Mouse (Mus musculus) gonadal fat pad, adult 2 months (tissue): ENCODE measurements around the gene Dnajc12. TPM values are rescaled to one million over a fixed set of nuclear protein-coding genes. Genes with fewer than 3 reads are reported as not detected.
"Not testable (repeated sequence)": the region's sequence is repeated elsewhere in the genome, so short reads cannot be mapped to it uniquely, and the experiment has no call there.

ENCODE experiments used
- DNase-seq: peaks from one replicate; pipeline ENCODE4 v3.0.0-alpha.2; 2012; ENCODE audit warnings: low read depth
- polyA plus RNA-seq: library from polyadenylated mRNA; depleted of rRNA; stranded (reverse); fragments of >200 nt; gene quantifications from 2 replicates; pipeline ENCODE4 v1.2.3, GENCODE M21; 2012; rRNA removed

Gene Dnajc12
- polyA plus RNA-seq = 2.3 and 2.8 TPM in 2 replicates

DNA sequence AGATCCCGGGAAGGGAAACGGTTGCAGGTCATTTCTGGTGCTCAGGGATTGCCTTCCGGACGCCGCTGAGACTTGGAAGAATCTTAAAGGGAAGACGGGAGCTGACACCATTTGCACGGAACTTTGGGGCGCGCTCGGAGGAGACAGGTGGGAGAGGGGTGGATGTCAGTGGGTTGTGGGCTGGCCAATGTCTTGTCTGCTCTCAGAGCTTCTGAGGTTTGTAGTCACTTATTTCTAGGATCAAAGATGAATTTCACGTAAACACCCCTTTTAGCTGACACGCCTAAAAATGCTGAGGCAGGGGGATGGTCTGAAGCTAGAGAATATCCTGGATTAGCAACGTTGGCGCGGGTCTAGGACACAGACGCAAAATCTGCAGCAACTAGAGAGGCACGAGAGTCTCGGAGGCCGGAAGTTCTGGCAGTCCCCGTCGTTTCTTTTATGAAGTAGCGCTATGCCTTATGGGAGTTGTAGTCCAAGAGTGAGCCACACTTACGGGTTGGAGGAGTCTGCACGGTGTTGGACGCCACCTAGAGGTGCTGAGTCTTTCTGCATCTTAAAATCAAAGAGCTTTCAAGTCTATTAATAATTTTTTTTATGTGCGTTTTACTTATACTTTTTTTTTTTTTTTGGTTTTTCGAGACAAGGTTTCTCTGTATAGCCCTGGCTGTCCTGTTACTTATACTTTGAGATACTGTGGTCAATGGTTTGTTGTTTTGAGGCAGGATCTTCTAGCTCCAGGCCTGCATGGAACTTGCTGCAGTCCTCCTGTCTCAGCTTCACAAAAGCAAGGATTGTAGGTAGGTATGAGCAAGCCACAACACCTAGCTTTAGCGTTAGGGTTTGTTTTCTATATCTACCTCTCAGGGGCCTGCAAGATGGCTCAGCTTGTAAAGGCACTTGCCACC lies at the start of gene Dnajc12:
Gene Dnajc12 (plus strand): TSS at position 72 of the 908 bp plus-strand sequence.
- peak; percentile 82 for DNase-seq

- DNase-seq = no peak
These were observed 45.3 kb upstream of the Dnajc12 start for GRCm38 (mm10) chr10:63336901-63337300.

- no peak for DNase-seq
These were observed 44.9 kb upstream of the Dnajc12 start for GRCm38 (mm10) chr10:63337326-63337725.

DNA sequence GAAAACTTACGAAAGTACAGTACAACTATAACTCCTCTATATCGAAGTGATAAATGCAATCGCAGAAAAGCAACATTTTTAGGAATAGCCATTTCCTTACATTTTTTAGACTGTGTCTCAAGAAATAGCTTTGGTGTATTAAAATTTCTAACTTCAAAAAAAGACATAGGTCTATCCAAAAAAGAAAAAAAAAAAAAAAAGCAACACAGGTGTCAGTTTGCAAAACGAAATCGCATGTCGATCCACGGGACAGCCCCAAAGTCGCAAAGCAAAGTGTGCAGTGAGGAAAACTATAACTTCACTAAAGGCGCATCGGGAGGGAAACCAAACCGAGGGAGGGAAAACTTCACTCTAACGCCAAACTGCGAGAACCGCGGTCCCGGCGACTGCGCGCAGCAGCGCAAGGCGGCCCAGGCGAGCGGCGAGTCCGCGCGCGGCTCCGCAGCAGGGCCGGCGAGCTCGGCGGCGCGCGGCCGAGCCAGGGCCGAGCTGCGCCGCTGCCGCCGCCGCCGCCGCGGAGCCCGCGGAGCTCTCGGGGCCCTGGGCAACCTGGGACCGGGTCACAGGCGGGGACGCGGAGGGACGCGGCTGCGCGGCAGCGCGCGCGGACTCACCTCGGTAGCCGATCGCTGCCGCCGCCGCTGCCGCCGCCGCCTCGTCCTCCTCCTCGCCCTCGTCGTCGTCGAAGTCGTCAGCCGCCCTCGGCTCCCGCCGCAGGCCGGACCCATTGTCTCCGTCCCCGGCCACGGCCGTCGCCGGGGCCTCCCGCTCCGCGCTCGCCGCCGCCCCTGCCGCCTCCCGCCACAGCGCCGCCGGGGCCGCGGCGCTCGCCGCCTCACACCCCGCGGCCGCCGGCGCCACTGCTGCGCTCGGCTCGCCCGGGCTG lies 44.0 kb upstream of the Dnajc12 start:
- no peak for DNase-seq

DNA sequence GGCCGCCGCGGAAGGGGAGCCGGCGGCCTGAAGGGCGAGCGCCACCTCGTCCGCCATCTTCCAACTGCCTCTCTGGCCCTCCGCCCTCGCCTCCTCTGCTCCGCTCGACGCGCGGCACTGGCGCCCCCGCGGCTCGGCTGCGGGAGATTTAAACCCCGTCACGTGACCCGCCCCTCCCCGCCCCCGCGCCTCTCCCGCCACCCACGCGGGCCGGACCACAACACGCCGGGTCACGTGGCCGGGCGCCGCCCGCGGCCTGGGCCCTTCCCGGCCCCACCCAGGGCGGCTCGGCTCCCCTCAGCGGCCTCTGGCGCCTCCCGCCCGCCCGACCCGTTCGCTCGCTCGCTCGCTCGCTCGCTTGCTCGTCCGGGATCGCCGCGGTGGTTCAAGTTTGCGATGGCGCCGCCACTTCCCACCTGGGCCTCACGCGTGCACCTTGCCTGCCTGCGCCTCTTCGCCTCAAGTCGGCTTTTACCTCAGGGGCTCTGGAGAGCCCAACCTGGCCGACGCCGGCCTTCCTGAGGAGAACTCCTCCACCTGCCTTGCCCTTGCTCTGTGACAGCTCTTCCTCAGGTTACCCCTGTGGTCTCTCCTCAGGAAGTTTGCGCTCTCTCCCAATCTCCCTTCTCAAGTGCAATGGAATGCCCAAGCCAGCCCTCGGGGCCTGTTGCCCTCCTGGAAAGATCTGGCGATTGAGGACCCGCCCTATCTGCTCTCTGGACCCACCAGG lies 43.2 kb upstream of the Dnajc12 start:
- no peak for DNase-seq

GRCm38 (mm10) chr10:63341351-63341750 lies 40.9 kb upstream of the Dnajc12 start:
- DNase-seq = no peak

DNA sequence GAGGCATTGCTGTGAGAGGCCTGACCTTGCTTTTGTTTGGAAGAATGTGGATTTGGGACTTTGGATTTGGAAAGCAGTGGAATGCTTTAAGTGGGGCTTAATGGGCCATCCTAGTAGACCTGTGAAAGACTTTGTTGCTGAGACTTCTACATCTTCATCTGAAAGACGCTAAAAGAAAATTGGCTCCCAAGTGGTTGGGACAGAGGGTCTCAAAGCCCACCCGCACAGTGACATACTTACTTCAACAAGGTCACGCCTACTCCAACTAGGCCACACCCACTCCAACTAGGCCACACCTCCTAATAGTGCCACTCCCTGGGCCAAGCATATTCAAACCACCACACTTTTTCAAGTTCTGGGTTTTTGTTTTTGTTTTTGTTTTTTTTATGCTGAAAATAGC lies 37.5 kb upstream of the Dnajc12 start:
- DNase-seq = no peak

GRCm38 (mm10) chr10:63348291-63348690 lies 34.0 kb upstream of the Dnajc12 start:
- DNase-seq = no peak

GRCm38 (mm10) chr10:63350666-63351065 lies 31.6 kb upstream of the Dnajc12 start:
- no peak for DNase-seq

- DNase-seq = not testable (repeated sequence)
These were observed 31.1 kb upstream of the Dnajc12 start for GRCm38 (mm10) chr10:63351099-63351498.

DNA sequence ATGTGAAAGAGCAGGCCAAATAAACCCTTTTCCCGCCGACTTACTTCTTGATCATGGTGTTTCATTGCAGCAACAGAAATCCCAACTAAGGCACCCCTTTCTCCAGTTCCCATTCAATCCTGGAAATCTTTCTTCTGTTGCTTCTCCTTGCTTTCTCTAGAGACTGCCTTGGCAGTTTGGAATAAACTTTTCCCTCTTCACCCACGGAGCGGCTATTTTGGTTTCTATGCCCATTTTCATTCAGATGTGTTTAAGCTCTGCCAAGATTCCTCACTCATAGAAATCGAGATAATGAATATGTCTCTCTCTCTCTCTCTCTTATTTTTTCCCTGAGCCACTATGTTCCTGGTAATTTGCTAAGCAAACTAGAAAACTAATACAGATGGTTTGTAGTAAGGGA lies 30.1 kb upstream of the Dnajc12 start:
- DNase-seq = no peak

GRCm38 (mm10) chr10:63360502-63360901 lies 21.7 kb upstream of the Dnajc12 start:
- no peak for DNase-seq

DNA sequence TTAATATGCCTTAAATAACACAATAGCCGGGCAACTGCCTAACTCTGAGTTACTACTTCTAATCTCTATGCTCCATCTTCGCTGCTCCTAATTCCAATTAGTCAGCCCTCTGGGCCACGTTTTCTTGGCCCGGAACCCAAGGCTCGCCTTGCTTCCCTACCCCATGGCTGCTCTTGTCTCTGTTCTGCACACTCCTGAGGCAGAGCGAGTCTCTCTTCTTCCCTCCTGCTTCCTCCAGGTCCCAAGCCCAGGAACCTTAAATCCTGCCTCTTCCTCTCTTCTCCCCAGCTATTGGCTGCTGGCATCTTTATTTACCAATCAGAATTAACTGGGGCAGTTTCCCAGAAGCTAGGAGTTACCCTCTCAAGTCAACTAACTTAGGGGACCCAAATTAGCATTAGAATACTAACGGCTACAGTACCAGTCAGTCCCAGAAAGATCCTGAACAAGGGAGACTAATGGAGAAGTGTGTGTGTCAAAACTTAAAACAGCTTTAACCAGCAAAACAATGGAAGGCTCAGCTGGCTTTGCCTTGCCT lies 16.3 kb upstream of the Dnajc12 start:
- DNase-seq = no peak

DNA sequence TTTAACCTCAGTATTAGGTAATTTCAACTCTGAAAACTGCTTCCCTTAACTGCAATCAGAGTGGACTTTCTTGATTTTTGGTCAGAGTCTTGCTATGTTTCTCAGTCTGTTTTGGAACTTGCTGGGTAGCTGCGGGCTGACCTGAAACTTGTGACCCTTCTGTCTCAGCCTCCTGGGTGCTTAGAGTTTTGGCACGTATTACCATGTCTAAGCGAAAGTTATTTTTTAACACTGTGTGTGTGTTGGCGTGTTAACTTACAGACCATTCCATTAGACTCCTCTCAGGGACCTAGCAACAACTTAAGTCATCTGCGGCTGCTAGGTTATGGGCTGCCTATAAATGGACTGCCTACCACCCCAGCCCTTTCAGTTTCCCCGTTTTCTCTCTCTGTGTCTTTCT lies 14.9 kb upstream of the Dnajc12 start:
- no peak for DNase-seq

- no peak for DNase-seq
These were observed 14.2 kb upstream of the Dnajc12 start for GRCm38 (mm10) chr10:63368041-63368440.

DNA sequence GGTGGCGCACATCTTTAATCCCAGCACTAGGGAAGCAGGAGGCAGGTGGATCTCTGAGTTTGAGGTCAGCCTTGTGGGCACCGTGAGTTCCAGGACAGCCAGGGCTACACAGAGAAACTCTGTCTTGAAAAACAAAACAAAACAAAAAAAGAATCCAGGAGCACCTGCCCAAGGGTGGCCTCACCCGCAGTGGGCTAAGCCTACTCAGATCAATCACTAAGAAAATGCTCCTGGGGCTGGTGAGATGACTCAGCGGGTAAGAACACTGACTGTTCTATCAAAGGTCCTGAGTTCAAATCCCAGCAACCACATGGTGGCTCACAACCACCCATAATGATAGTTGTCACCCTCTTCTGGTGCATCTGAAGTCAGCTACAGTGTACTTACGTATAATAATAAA lies 5.9 kb upstream of the Dnajc12 start:
- no peak for DNase-seq

DNA sequence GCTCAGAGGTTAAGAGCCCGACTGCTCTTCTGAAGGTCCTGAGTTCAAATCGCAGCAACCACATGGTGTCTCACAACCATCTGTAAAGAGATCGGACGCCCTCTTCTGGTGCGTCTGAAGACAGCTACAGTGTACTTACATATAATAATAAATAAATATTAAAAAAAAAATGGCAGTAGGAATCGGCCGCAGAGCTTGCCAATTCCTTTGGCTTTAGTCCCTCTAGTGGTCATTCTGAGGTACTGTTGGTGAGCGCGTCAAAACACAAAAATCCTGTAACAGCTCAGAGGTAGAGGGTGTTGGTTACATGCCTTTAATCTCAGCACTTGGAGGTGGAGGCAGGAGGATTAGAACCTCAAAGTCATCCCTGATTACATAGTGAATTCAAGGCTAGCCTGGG lies 4.8 kb upstream of the Dnajc12 start:
- DNase-seq = no peak

DNA sequence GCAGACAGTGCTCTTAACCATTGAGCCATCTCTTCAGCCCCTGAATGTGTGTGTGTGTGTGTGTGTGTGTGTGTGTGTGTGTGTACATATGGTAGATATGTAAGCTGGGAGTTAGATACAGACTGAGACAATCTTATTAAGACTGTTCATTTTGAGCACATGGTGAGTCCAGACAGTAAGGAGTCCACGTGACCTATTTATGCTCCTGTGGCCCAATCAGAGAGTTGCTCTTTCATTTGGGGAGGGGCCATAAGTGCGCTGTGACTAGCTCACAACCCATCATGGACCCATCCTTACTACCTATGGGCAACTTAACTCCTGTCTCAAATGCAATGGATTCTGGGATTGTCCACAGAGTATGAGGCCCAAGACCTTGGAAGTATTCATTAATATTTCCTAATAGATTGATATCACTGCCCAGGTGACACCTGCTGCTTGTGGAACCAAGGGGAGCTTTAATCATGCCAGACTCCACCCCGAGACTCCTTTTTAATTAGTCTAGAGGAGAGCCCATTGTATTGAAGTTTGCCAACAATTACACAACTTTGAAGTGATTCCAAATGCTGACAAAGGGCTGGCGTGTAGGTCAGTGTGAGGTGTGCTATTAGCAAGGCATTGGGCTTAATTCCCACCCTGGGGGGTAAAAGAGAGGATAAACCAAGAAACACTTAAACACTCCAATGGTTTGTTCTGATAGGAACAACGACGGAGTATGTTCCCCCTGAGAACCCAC lies 3.1 kb upstream of the Dnajc12 start:
- DNase-seq = peak; percentile 81

GRCm38 (mm10) chr10:63381498-63382280 lies 554 bp upstream of the Dnajc12 start, which contains the start of gene Sirt1:
Gene Sirt1 (minus strand): TSS chr10:63381704.
- DNase-seq = no peak

GRCm38 (mm10) chr10:63385897-63386296 lies 3.7 kb downstream of the Dnajc12 start:
- not testable (repeated sequence) for DNase-seq
